Mouse (Mus musculus) lung, adult 2 months (tissue): Measurements from ENCODE around the gene Fam213a.

Experiments
- CTCF ChIP-seq: fragments of 200-500 bp; IDR thresholded peaks from 2 replicates; pipeline ENCODE4 v1.5.1; 2011; ENCODE audit warnings: mild to moderate bottlenecking, low read length, control low read depth; ENCODE audit not compliant: insufficient read depth
- POLR2A ChIP-seq: fragments of 200-500 bp; IDR thresholded peaks from 2 replicates; pipeline ENCODE4 v1.6.1; 2011; ENCODE audit warnings: low read depth, mild to moderate bottlenecking, control low read depth, low read length, borderline replicate concordance; ENCODE audit errors: extremely low read depth

DNA sequence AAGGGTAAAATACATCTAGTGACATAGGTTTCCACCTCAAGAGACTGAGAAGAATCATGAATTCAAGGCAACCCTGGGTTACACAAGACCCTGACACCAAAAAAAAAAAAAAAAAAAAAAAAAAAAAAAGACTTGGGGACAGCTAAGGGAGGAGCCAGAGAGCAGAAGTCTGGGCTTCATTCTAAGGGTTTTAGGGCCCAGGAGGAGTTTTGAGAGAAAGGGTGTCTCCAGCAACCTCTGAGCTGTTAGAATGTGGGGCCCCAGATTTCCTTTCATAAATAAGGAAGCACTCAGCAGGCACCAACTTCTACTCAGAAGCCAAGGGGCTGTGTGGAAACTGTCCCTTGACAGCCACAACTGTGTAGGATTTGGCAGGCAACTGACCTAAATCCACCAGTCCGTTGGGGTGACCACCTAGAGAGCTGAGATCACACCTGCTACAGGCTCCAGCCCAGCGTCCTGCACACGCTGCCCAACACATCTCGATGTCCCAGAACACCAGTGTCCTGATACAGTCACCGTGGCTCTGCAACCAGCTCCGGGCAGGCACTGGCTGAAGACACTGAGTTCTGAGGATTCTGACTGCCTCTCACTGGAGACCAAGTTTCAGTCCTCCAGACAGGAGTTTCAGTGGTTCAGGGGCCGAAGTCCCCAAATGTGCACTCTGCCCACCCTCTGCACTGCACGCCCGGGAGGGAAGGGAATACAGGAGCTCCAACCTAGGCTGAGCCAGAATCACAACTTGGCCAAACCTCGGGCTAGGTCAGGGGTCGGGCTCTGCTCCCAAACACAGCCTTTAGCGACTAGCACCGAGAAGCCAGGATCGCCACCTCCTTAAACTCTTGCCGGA lies 47.9 kb downstream of the Fam213a start:
- TF ChIP-seq CTCF (no peak), POLR2A (no peak)
